Mouse (Mus musculus): ENCODE data around the gene Armh2. TPM values are rescaled to one million over a fixed set of nuclear protein-coding genes. Genes with fewer than 3 reads are reported as not detected.

Armh2 gene
- polyA plus RNA-seq (2017; shearing (Covaris generic)): under 1 TPM in 1 of 2 experiments, not detected in 1; 0.27 TPM

GRCm38 (mm10) chr13:24741028-24741427 is at the start of gene Armh2:
TSS of gene Armh2 (plus strand) at chr13:24741232.

GRCm38 (mm10) chr13:24761403-24762227 is 20.6 kb downstream of the Armh2 start, which contains the start of gene Gmnn:
TSS of gene Gmnn (minus strand) at chr13:24761923.

Other genes starting within 250 kb of the Armh2 start
- 100 to 1,000 TPM; 302 to 345 TPM for gene Ripor2, start 159.0 kb upstream of the Armh2 start, polyA plus RNA-seq (2017; shearing (Covaris generic))
- gene Gmnn, start 20.7 kb downstream of the Armh2 start, polyA plus RNA-seq (2017; shearing (Covaris generic)): 10 to 100 TPM; 42.4 to 55.3 TPM
- 10 to 100 TPM; 25.0 to 28.9 TPM for gene BC005537, start 60.4 kb downstream of the Armh2 start, polyA plus RNA-seq (2017; shearing (Covaris generic))
- 10 to 100 TPM; 75.2 to 90.5 TPM for gene Acot13, start 90.3 kb downstream of the Armh2 start, polyA plus RNA-seq (2017; shearing (Covaris generic))
- gene Tdp2, start 90.4 kb downstream of the Armh2 start, polyA plus RNA-seq (2017; shearing (Covaris generic)): 10 to 100 TPM; 48.1 to 63.8 TPM
- 1 to 10 TPM in 1 of 2 experiments, under 1 TPM in 1; 0.64 to 2.9 TPM for gene D130043K22Rik, start 103.9 kb downstream of the Armh2 start, polyA plus RNA-seq (2017; shearing (Covaris generic))
- gene Aldh5a1, start 196.4 kb downstream of the Armh2 start, polyA plus RNA-seq (2017; shearing (Covaris generic)): 1 to 10 TPM in 1 of 2 experiments, under 1 TPM in 1; 0.72 to 1.3 TPM
- gene Gpld1, start 201.9 kb downstream of the Armh2 start, polyA plus RNA-seq (2017; shearing (Covaris generic)): 1 to 10 TPM; 5.8 to 8.3 TPM

Measured in activated CD4-positive, CD25-positive, alpha-beta regulatory T cell (primary cell).